Comparison of ENCODE assay signal across 11 mouse cellular contexts in the genomic region with DNA sequence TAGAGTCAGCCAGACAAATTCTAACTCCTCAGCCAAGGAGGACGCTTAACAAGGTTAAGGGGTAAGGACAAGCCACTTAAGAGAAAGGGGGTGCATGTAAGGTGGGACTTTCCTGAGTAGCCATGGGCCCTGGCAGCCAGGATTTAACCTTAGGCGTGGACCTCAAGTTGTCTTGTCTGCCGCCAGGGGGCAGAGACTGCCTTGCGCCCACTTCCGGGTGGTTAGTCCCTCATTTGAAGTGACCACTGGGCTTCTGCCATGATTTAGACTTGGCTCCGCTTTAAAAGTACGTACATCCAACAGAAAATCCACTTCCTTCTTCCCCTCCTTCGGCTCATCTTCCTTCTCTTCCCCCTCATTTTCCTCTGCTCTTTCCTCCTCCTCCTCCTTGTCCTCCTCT. TPM values are rescaled to one million over a fixed set of nuclear protein-coding genes. Genes with fewer than 3 reads are reported as not detected.
DNase-seq lines count a peak whose midpoint lies in the region; ATAC-seq and TF ChIP-seq lines count a peak whose summit lies in the region.
"Had no signal": no experiment of that assay in that cellular context is flagged by ENCODE, and none has a peak within 500 bp of the region (broad histone marks: within the 10 kb centered on the region; RNA-seq: fewer than 3 reads in every experiment).

No protein-coding gene starts in this region.

- no peak overlapping the region for H3K4me3 ChIP-seq in midbrain, embryonic 14.5 days (replicated peaks; ENCODE audit: low read depth, low read length)
- H3K4me3 ChIP-seq in midbrain, embryonic 10.5 days: no peak overlapping the region
- H3K4me3 ChIP-seq: forebrain, embryonic 13.5 days had no signal

- H3K4me2 ChIP-seq in midbrain, embryonic 14.5 days (ENCODE audit: low read length): no peak overlapping the region
- H3K4me2 ChIP-seq: forebrain, embryonic 13.5 days; midbrain, embryonic 11.5 days had no signal

- in situ Hi-C loops in Patski (cut with MboI; ENCODE audit: low pct_unique_long_range_greater_than_20kb): loop anchor here (25.0 kb wide), 1 partner anchor 583 kb away; the partner anchor contains the start of gene E330021D16Rik

- peak; percentile 36 for DNase-seq in heart, postnatal 4 days
- DNase-seq in heart, adult 11 months: no peak
- DNase-seq in midbrain, embryonic 14.5 days: peak; percentile 39
- DNase-seq in midbrain, embryonic 10.5 days (ENCODE audit: low spot score): no peak
- DNase-seq in Patski (ENCODE audit: low read depth, low spot score): no peak
- peak; percentile 6 for DNase-seq in mesoderm, embryonic 11.5 days (ENCODE audit: low read depth, low spot score)
- DNase-seq in urinary bladder, postnatal 4 days (ENCODE audit: low spot score in 2 of 2): no peak
- DNase-seq in layer of hippocampus, postnatal 10 days (ENCODE audit: low spot score in 2 of 2): no peak
- DNase-seq: cerebellum, adult 11-12 months had no signal

- POLR2A ChIA-PET in Patski (lab: Charles Lee): no interaction called here

- H3K27ac ChIP-seq in midbrain, embryonic 14.5 days (replicated peaks; ENCODE audit: low read depth, low read length): no peak overlapping the region
- no peak overlapping the region for H3K27ac ChIP-seq in midbrain, embryonic 10.5 days (replicated peaks)
- H3K27ac ChIP-seq: forebrain, embryonic 13.5 days had no signal

- no peaks in the 10 kb centered on the region for H3K27me3 ChIP-seq in midbrain, embryonic 14.5 days (ENCODE audit: control insufficient read depth, insufficient read depth, low read length)
- H3K27me3 ChIP-seq in midbrain, embryonic 10.5 days (ENCODE audit: low read depth, poor library complexity, severe bottlenecking): no peaks in the 10 kb centered on the region
- H3K27me3 ChIP-seq in Patski: no peaks in the 10 kb centered on the region
- H3K27me3 ChIP-seq: forebrain, embryonic 13.5 days had no signal

- peak; percentile 68 for TF ChIP-seq CTCF in Patski (IDR thresholded peaks at IDR 0.05)

- no peak for ATAC-seq in midbrain, embryonic 14.5 days (ENCODE audit: low FRiP score, low TSS enrichment)
- no peak for ATAC-seq in Patski
- ATAC-seq: forebrain, embryonic 13.5 days had no signal

- H3K9ac ChIP-seq in midbrain, embryonic 14.5 days (replicated peaks; ENCODE audit: low read length): no peak overlapping the region
- H3K9ac ChIP-seq: forebrain, embryonic 13.5 days had no signal

- WGBS in midbrain, embryonic 14.5 days: 76% methylated on average over 8 of the region's 8 CpGs
- 73% methylated on average over 8 of the region's 8 CpGs for WGBS in midbrain, embryonic 10.5 days

- CTCF ChIA-PET in Patski (lab: Charles Lee): no interaction called here

- H3K36me3 ChIP-seq in midbrain, embryonic 14.5 days (ENCODE audit: control insufficient read depth, insufficient read depth, low read length): no peaks in the 10 kb centered on the region
- no peaks in the 10 kb centered on the region for H3K36me3 ChIP-seq in midbrain, embryonic 10.5 days

- H3K4me1 ChIP-seq in midbrain, embryonic 14.5 days (ENCODE audit: control insufficient read depth, insufficient read depth, low read length): no peaks in the 10 kb centered on the region
- no peaks in the 10 kb centered on the region for H3K4me1 ChIP-seq in midbrain, embryonic 10.5 days

- H3K9me3 ChIP-seq in midbrain, embryonic 14.5 days (ENCODE audit: control insufficient read depth, low read length): no peaks in the 10 kb centered on the region
- H3K9me3 ChIP-seq in midbrain, embryonic 10.5 days (replicated peaks): no peaks in the 10 kb centered on the region
- H3K9me3 ChIP-seq: forebrain, embryonic 13.5 days had no signal

RNA-seq across cellular contexts. Expression of gene Arhgdib, which starts 53.8 kb away (rescaled TPM):
- 10 to 100 TPM; 33.6 to 39.4 TPM for total RNA-seq in heart, postnatal 4 days (2021)
- 7.0 and 16.6 TPM in 2 replicates for polyA plus RNA-seq in midbrain, embryonic 14.5 days (2014; fragmentation: Nextera tagmentation; extraction: Ambion mirVana)
- polyA plus RNA-seq in midbrain, embryonic 10.5 days (2016; fragmentation: Nextera tagmentation; extraction: Ambion mirVana): 25.0 and 26.0 TPM in 2 replicates
- 11.6 TPM for polyA plus RNA-seq in Patski (2021)
- 10 to 100 TPM; 17.4 to 18.4 TPM for total RNA-seq in layer of hippocampus, postnatal 10 days (2021)

Comparison
In these comparisons a context has a peak if more than half of its experiments do, and no peak if none do; other contexts are left out.
1. DNase-seq: peak in heart, postnatal 4 days (single experiment), midbrain, embryonic 14.5 days (single experiment) and mesoderm, embryonic 11.5 days (single experiment); none in heart, adult 11 months (single experiment), midbrain, embryonic 10.5 days (single experiment), Patski (single experiment), urinary bladder, postnatal 4 days (0 of 2) and layer of hippocampus, postnatal 10 days (0 of 2).